Mouse (Mus musculus) liver, embryonic 14.5 days (tissue): ENCODE results near the gene Tmem59l.

Experiments used
- CTCF ChIP-seq: IDR thresholded peaks from 2 replicates; pipeline ENCODE4 v1.5.1; 2016; ENCODE audit warnings: antibody characterized with exemption, low read depth, control low read depth
- EP300 ChIP-seq: IDR thresholded peaks from 2 replicates; pipeline ENCODE4 v1.6.1; 2016; ENCODE audit warnings: antibody characterized with exemption, low read depth

DNA sequence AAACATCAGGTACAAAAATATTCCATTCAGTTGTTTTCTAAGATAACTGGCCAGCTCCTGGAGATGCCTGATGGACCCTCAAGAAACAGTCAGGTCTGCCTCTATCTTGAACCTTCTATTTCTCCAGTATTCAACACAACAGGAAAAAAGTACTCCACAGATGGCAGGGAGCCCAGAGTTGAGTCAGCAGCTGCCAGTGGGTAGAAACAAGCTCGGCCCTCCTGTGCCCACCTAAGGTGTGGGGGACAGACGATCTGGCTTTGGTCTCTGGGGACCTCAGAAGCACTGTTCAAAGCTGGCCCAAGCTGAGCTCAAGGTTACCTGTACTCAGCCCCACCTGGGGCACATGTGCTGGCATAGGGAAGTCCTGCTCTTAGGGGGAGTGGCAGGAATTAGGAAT, 26.3 kb upstream of the Tmem59l start:
- TF ChIP-seq CTCF: no peak
- TF ChIP-seq EP300: no peak
